Mouse (Mus musculus) kidney, adult 2 months (tissue): ENCODE results near the gene Clstn3. TPM values are rescaled to one million over a fixed set of nuclear protein-coding genes. Genes with fewer than 3 reads are reported as not detected.
"Not testable (repeated sequence)": the region's sequence is repeated elsewhere in the genome, so short reads cannot be mapped to it uniquely, and the experiment has no call there.

ENCODE experiments used
- DNase-seq: peaks from one replicate; pipeline ENCODE4 v3.0.0; 2021
- H3K27ac ChIP-seq: fragments of 200-500 bp; 2 replicates; pipeline ENCODE4 v1.5.1; 2012; ENCODE audit warnings: low read depth, low read length, control low read depth, inconsistent platforms; ENCODE audit not compliant: insufficient read depth
- H3K27me3 ChIP-seq: fragments of 200-500 bp; replicated peaks from 2 replicates; pipeline ENCODE4 v1.6.1; 2012; ENCODE audit warnings: mild to moderate bottlenecking, moderate library complexity, low read length, inconsistent platforms; ENCODE audit not compliant: control insufficient read depth, insufficient read depth
- H3K36me3 ChIP-seq: fragments of 200-500 bp; 2 replicates; pipeline ENCODE4 v1.6.1; 2012; ENCODE audit warnings: mild to moderate bottlenecking, moderate library complexity, low read length, inconsistent platforms; ENCODE audit not compliant: control insufficient read depth, insufficient read depth
- H3K4me1 ChIP-seq: fragments of 200-500 bp; 2 replicates; pipeline ENCODE4 v1.6.1; 2011; ENCODE audit warnings: low read length; ENCODE audit not compliant: control insufficient read depth, insufficient read depth
- H3K4me3 ChIP-seq: fragments of 200-500 bp; 2 replicates; pipeline ENCODE4 v1.5.1; 2011; ENCODE audit warnings: mild to moderate bottlenecking, low read depth, low read length, control low read depth; ENCODE audit not compliant: insufficient read depth
- CTCF ChIP-seq: fragments of 200-500 bp; conservative IDR thresholded peaks from 2 replicates; pipeline ENCODE4 v1.5.1; 2011; ENCODE audit warnings: low read depth, mild to moderate bottlenecking, control low read depth, low read length, moderate library complexity, mixed read lengths; ENCODE audit not compliant: insufficient read depth, insufficient read length
- POLR2A ChIP-seq: fragments of 200-500 bp; IDR thresholded peaks from one replicate; pipeline ENCODE4 v1.6.1; 2011; ENCODE audit warnings: low read depth, low read length, control low read depth
- WGBS: fragments of 180-500 bp; shearing (Covaris S2); methylation state at CpG from one replicate; pipeline ENCODE4 v1.1.7; 2018; 5-methylcytosine and 5-hydroxymethylcytosine counted together
- polyA plus RNA-seq: library from polyadenylated mRNA; depleted of rRNA; stranded (reverse); fragments of >200 nt; gene quantifications from 2 replicates; pipeline ENCODE4 v1.2.3, GENCODE M21; 2012; rRNA removed

The Clstn3 gene
- polyA plus RNA-seq: 12.6 and 15.5 TPM in 2 replicates

GRCm38 (mm10) chr6:124464305-124465271 is at the start of gene Clstn3:
Gene Clstn3, minus strand, starts transcription at chr6:124464794.
- Histone ChIP-seq H3K27me3 (no peaks in the 10 kb centered on the region), H3K4me1 (no peaks in the 10 kb centered on the region), H3K27ac (no peak within 1 kb of the TSS), H3K36me3 (no peaks in the 10 kb centered on the region), H3K4me3 (peak within 1 kb of the TSS; percentile 5)
- DNase-seq: peak; percentile 65
- WGBS: 9% methylated on average over 27 of the region's 27 CpGs
- TF ChIP-seq POLR2A (no peak), CTCF (no peak)

- peak; percentile 73 for DNase-seq
- Histone ChIP-seq H3K4me1 (no peaks in the 10 kb centered on the region), H3K27me3 (no peaks in the 10 kb centered on the region), H3K36me3 (no peaks in the 10 kb centered on the region), H3K27ac (no peak within 1 kb of the TSS), H3K4me3 (peak within 1 kb of the TSS; percentile 61)
- peak; percentile 69 for TF ChIP-seq CTCF
- TF ChIP-seq POLR2A: no peak
- WGBS: 3% methylated on average over 6 of the region's 6 CpGs
Observed at GRCm38 (mm10) chr6:124512355-124512836, 47.8 kb upstream of the Clstn3 start, which contains the start of gene C1ra. Gene C1ra, plus strand, starts transcription at chr6:124512405.

GRCm38 (mm10) chr6:124511936-124512335 is 47.3 kb upstream of the Clstn3 start:
- TF ChIP-seq CTCF (no peak), POLR2A (no peak)
- Histone ChIP-seq H3K27me3 (no peaks in the 10 kb centered on the region), H3K27ac (no peak overlapping the region), H3K36me3 (no peaks in the 10 kb centered on the region), H3K4me3 (no peak overlapping the region), H3K4me1 (no peaks in the 10 kb centered on the region)
- no peak for DNase-seq
- WGBS: 53% methylated on average over 6 of the region's 6 CpGs

- not testable (repeated sequence) for H3K27ac ChIP-seq, DNase-seq, H3K27me3 ChIP-seq, H3K36me3 ChIP-seq, H3K4me1 ChIP-seq, H3K4me3 ChIP-seq
- 72% methylated on average over 5 of the region's 5 CpGs for WGBS
Observed at GRCm38 (mm10) chr6:124509192-124509591, 44.6 kb upstream of the Clstn3 start.

- no peaks in the 10 kb centered on the region for H3K4me1 ChIP-seq
- WGBS: 85% methylated on average over 10 of the region's 10 CpGs
- TF ChIP-seq POLR2A (no peak), CTCF (no peak)
- no peak for DNase-seq
- H3K4me3 ChIP-seq: no peak overlapping the region
- H3K36me3 ChIP-seq: no peaks in the 10 kb centered on the region
- no peak overlapping the region for H3K27ac ChIP-seq
- H3K27me3 ChIP-seq: no peaks in the 10 kb centered on the region
Observed at GRCm38 (mm10) chr6:124508292-124508691, 43.7 kb upstream of the Clstn3 start.

GRCm38 (mm10) chr6:124506991-124507390 is 42.4 kb upstream of the Clstn3 start:
- TF ChIP-seq POLR2A: no peak
- TF ChIP-seq CTCF: no peak
- WGBS: 64% methylated on average over 6 of the region's 6 CpGs
- Histone ChIP-seq H3K4me3 (no peak overlapping the region), H3K27me3 (no peaks in the 10 kb centered on the region), H3K4me1 (no peaks in the 10 kb centered on the region), H3K27ac (no peak overlapping the region), H3K36me3 (no peaks in the 10 kb centered on the region)
- no peak for DNase-seq

- 51% methylated on average over 4 of the region's 4 CpGs for WGBS
- no peak for DNase-seq
- Histone ChIP-seq H3K27me3 (no peaks in the 10 kb centered on the region), H3K27ac (no peak overlapping the region), H3K4me1 (no peaks in the 10 kb centered on the region), H3K4me3 (no peak overlapping the region), H3K36me3 (no peaks in the 10 kb centered on the region)
- TF ChIP-seq CTCF (no peak), POLR2A (no peak)
Observed at GRCm38 (mm10) chr6:124505028-124505427, 40.4 kb upstream of the Clstn3 start.
